Mouse (Mus musculus): Measurements from ENCODE around the gene Rnf144a. TPM values are rescaled to one million over a fixed set of nuclear protein-coding genes. Genes with fewer than 3 reads are reported as not detected.

Gene Rnf144a
- polyA plus RNA-seq, 1 experiment from 2014 or later: 35.1 TPM

DNA sequence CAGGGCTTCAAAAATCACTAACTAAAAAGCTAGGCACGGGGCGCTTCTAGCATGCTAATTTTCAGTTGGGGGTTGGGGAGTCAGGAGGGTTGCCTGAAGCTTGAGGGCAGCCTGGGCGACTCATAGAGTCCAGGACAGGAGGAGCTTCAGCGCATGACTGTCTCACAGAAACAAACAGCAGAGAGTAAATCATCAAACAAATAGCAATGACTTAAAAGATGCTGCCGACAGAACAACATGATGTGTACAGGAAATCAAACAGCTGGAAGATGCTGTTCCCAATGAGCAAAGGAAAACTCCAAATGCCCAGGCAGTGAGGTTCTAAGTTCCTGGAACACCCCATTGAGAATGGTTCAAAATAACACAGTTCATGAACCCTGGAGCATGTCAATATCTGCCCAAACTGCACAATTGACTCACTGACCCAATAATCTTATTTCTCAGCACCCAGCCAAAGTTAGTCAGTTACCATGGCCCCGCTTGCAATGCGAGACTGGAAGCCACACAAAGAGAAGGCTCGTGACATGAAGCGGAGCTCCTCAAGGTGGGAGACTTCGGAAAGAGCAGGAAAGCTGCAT is 54.0 kb downstream of the Rnf144a start:
- Histone ChIP-seq H3K36me3 (ENCODE audit: insufficient read depth, low read length) (0 out of 2 replicates have a peak, but pooled peaks cover 5% of the 10 kb centered on the region), H3K4me3 (ENCODE audit: low read length) (no peak overlapping the region), H3K27me3 (ENCODE audit: insufficient read depth, low read length) (no peaks in the 10 kb centered on the region), H3K4me1 (ENCODE audit: insufficient read depth, low read length) (peaks cover 21% of the 10 kb centered on the region), H3K27ac (ENCODE audit: low read length) (no peak overlapping the region), H3K9me3 (ENCODE audit: low read length) (no peaks in the 10 kb centered on the region), H3K9ac (replicated peaks; ENCODE audit: low read length) (no peak overlapping the region), H3K4me2 (replicated peaks; ENCODE audit: low read depth, low read length) (no peak overlapping the region)
- ATAC-seq (ENCODE audit: low FRiP score, low TSS enrichment): no peak
- WGBS: 57% methylated on average over 10 of the region's 10 CpGs

DNA sequence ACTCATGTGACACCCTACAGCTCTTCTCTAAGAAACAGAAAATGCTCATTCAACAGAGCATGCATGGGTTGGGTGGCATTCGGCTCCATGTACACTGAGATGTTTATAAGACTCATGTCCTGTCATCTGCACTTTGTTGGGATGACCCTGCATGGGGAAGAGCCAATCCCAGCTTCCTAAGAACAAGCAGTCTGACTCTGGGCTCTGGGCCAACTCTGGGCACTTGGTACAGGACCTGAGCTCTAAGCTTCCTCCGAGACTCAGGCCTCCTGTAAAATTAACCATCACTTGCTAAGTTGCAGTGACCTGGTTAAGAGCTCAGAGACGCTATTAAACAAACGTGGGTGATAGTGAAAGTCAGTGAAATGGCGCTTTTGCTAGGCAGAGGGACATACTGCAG is 55.2 kb downstream of the Rnf144a start:
- Histone ChIP-seq H3K4me2 (replicated peaks; ENCODE audit: low read depth, low read length) (no peak overlapping the region), H3K27me3 (ENCODE audit: insufficient read depth, low read length) (no peaks in the 10 kb centered on the region), H3K27ac (ENCODE audit: low read length) (no peak overlapping the region), H3K9ac (replicated peaks; ENCODE audit: low read length) (no peak overlapping the region), H3K4me3 (ENCODE audit: low read length) (no peak overlapping the region), H3K4me1 (ENCODE audit: insufficient read depth, low read length) (peaks cover 21% of the 10 kb centered on the region), H3K9me3 (ENCODE audit: low read length) (no peaks in the 10 kb centered on the region), H3K36me3 (ENCODE audit: insufficient read depth, low read length) (0 out of 2 replicates have a peak, but pooled peaks cover 5% of the 10 kb centered on the region)
- ATAC-seq (ENCODE audit: low FRiP score, low TSS enrichment): no peak
- WGBS: 83% methylated on average over 5 of the region's 5 CpGs

DNA sequence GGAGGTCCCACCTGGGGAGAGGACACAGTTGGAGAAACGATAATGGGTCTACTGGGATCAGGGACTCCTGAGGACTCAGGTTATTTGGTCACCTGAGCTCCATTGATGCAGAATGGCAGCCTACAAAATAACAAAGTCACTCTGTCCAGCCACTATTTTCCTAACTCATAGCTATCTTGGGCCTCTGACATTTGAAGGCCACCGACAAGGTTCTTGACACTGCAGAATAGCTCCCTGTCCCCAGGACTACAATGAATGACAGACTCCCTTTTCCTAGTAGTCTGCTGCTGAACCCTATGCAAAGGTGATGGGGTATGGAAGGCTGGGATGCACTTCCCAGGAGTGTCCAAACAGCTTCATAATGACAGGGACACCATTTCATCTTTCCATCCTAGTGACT is 55.8 kb downstream of the Rnf144a start:
- 0 out of 2 replicates have a peak, but pooled peaks cover 5% of the 10 kb centered on the region for H3K36me3 ChIP-seq (ENCODE audit: insufficient read depth, low read length)
- no peak overlapping the region for H3K4me3 ChIP-seq (ENCODE audit: low read length)
- H3K4me1 ChIP-seq (ENCODE audit: insufficient read depth, low read length): peaks cover 21% of the 10 kb centered on the region
- no peaks in the 10 kb centered on the region for H3K27me3 ChIP-seq (ENCODE audit: insufficient read depth, low read length)
- H3K27ac ChIP-seq (ENCODE audit: low read length): no peak overlapping the region
- ATAC-seq (ENCODE audit: low FRiP score, low TSS enrichment): no peak
- H3K9ac ChIP-seq (replicated peaks; ENCODE audit: low read length): no peak overlapping the region
- WGBS: 96% methylated on average over 2 of the region's 2 CpGs
- H3K4me2 ChIP-seq (replicated peaks; ENCODE audit: low read depth, low read length): no peak overlapping the region
- no peaks in the 10 kb centered on the region for H3K9me3 ChIP-seq (ENCODE audit: low read length)

DNA sequence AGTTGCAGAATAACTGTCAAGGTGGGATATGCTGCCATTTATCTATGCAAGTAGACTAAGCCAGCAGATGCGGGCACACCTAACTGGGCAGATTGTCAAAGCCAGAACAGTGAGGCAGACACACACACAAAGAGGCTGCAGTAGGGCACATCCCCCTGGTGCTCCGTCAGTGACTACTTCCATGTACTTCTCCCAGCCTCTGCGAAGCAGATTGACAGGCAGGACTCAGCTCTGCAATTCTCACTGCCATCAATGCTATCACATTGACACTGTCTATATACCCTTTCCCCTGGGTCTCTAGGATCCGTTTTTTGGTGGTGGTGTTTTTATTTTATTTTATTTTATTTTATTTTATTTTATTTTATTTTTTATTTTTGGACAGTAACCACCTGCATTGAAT is 57.8 kb downstream of the Rnf144a start:
- H3K4me3 ChIP-seq (ENCODE audit: low read length): no peak overlapping the region
- no peaks in the 10 kb centered on the region for H3K27me3 ChIP-seq (ENCODE audit: insufficient read depth, low read length)
- H3K27ac ChIP-seq (ENCODE audit: low read length): no peak overlapping the region

DNA sequence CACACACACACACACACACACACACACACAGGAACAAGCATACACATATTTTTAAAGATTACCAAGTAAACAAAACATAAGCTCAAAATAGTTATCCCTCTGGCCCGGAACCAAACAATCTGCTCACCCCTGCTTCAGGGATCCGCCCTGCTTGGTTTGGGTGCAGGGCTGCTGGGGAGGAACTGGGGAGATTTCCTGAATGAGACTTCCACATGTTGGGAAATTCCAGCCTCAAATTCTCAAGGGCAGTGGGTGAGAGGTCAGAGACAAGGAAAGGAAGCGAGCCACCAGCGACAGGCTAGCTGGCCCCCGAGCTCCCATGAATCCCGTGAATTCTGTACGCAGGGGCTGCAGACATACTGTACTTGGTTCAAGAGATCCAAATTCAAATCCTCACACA is 58.9 kb downstream of the Rnf144a start:
- peaks cover 8% of the 10 kb centered on the region; the same call in 1 of the 2 replicates for H3K36me3 ChIP-seq (ENCODE audit: insufficient read depth, low read length)
- H3K4me2 ChIP-seq (replicated peaks; ENCODE audit: low read depth, low read length): no peak overlapping the region
- ATAC-seq (ENCODE audit: low FRiP score, low TSS enrichment): 0 out of 2 replicates have a peak, but pooled peaks have one; percentile 40
- H3K27ac ChIP-seq (ENCODE audit: low read length): 0 out of 2 replicates have a peak overlapping the region, but pooled peaks have one; percentile 5
- peaks cover 16% of the 10 kb centered on the region for H3K4me1 ChIP-seq (ENCODE audit: insufficient read depth, low read length)
- H3K9me3 ChIP-seq (ENCODE audit: low read length): no peaks in the 10 kb centered on the region
- WGBS: 43% methylated on average over 7 of the region's 7 CpGs
- no peaks in the 10 kb centered on the region for H3K27me3 ChIP-seq (ENCODE audit: insufficient read depth, low read length)
- no peak overlapping the region for H3K4me3 ChIP-seq (ENCODE audit: low read length)
- no peak overlapping the region for H3K9ac ChIP-seq (replicated peaks; ENCODE audit: low read length)

More for the DNA sequence above, 57.8 kb downstream of the Rnf144a start:
- Histone ChIP-seq H3K9ac (replicated peaks; ENCODE audit: low read length) (no peak overlapping the region), H3K4me2 (replicated peaks; ENCODE audit: low read depth, low read length) (no peak overlapping the region), H3K36me3 (ENCODE audit: insufficient read depth, low read length) (peaks cover 8% of the 10 kb centered on the region; the same call in 1 of the 2 replicates), H3K4me1 (ENCODE audit: insufficient read depth, low read length) (peaks cover 21% of the 10 kb centered on the region), H3K9me3 (ENCODE audit: low read length) (no peaks in the 10 kb centered on the region)
- ATAC-seq (ENCODE audit: low FRiP score, low TSS enrichment): no peak
- 89% methylated on average over 4 of the region's 4 CpGs for WGBS

DNA sequence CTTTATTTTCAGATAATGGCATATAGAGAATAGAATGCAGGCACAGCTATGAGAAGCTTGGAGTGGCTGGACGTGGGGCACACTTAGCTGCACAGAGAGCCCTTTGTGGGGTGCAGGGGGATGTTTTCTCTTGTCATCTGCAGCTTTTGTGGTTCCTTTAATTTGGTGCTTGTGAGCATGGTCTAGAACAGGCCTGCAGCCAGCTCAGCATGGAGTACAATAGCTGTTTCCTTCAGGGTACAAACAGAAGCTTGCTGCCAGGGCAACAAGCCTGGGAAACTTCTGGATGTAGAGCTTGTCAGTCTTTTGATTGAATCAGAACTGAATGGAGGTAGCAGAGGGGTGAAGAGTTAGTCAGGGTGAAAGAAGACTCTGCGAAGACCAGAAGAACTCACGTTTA is 63.7 kb downstream of the Rnf144a start:
- Histone ChIP-seq H3K36me3 (ENCODE audit: insufficient read depth, low read length) (peaks cover 3% of the 10 kb centered on the region; the same call in 1 of the 2 replicates), H3K4me1 (ENCODE audit: insufficient read depth, low read length) (peaks cover 6% of the 10 kb centered on the region), H3K9me3 (ENCODE audit: low read length) (no peaks in the 10 kb centered on the region), H3K27me3 (ENCODE audit: insufficient read depth, low read length) (no peaks in the 10 kb centered on the region), H3K4me3 (ENCODE audit: low read length) (no peak overlapping the region), H3K4me2 (replicated peaks; ENCODE audit: low read depth, low read length) (no peak overlapping the region), H3K9ac (replicated peaks; ENCODE audit: low read length) (no peak overlapping the region), H3K27ac (ENCODE audit: low read length) (no peak overlapping the region)
- ATAC-seq (ENCODE audit: low FRiP score, low TSS enrichment): no peak
- 65% methylated on average over 3 of the region's 3 CpGs for WGBS

DNA sequence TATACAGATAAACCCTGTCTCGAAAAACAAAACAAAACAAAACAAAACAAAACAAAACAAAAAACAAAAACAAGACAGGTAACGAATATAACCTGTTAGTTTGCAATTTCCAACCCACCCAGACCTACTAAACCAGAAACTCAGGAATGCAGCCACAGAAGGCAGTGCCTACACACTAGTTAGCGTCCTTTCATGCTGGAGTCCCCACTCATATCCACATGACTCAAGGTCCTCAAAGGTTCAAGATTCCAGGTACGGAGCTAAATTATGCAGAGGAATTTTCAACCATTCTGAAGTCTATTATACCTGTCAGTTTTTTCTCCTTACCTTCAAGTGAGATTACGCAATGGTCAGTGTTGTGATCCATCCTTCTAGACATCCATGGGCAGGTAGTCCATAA is 70.6 kb downstream of the Rnf144a start:
- WGBS: 87% methylated on average over 5 of the region's 5 CpGs
- Histone ChIP-seq H3K4me1 (ENCODE audit: insufficient read depth, low read length) (peaks cover 4% of the 10 kb centered on the region; the same call in 1 of the 2 replicates), H3K27me3 (ENCODE audit: insufficient read depth, low read length) (no peaks in the 10 kb centered on the region), H3K4me3 (ENCODE audit: low read length) (no peak overlapping the region), H3K9me3 (ENCODE audit: low read length) (no peaks in the 10 kb centered on the region), H3K9ac (replicated peaks; ENCODE audit: low read length) (no peak overlapping the region), H3K36me3 (ENCODE audit: insufficient read depth, low read length) (no peaks in the 10 kb centered on the region), H3K4me2 (replicated peaks; ENCODE audit: low read depth, low read length) (no peak overlapping the region), H3K27ac (ENCODE audit: low read length) (no peak overlapping the region)
- ATAC-seq (ENCODE audit: low FRiP score, low TSS enrichment): no peak

DNA sequence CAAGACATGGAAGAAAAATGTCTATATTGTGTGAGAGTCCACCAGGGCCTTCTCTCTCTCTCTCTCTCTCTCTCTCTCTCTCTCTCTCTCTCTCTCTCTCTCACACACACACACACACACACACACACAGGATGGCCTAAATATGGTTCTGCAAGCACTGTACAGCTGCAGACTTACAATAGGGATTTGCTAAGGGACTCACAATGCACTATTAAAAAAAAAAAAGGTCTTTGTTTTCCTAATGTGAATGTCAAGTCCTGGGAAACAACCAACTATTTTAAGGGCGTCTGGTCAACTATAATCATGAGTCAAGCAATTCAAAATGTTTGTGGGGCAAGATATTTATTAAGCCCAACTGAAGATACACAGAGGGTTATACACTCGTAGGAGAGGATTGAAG is 71.9 kb downstream of the Rnf144a start:
- Histone ChIP-seq H3K9me3 (ENCODE audit: low read length) (no peaks in the 10 kb centered on the region), H3K27me3 (ENCODE audit: insufficient read depth, low read length) (no peaks in the 10 kb centered on the region), H3K4me3 (ENCODE audit: low read length) (no peak overlapping the region), H3K36me3 (ENCODE audit: insufficient read depth, low read length) (no peaks in the 10 kb centered on the region; the same call in 1 of the 2 replicates), H3K9ac (replicated peaks; ENCODE audit: low read length) (no peak overlapping the region), H3K4me2 (replicated peaks; ENCODE audit: low read depth, low read length) (no peak overlapping the region), H3K4me1 (ENCODE audit: insufficient read depth, low read length) (peaks cover 4% of the 10 kb centered on the region; the same call in 1 of the 2 replicates), H3K27ac (ENCODE audit: low read length) (no peak overlapping the region)
- 80% methylated on average over 2 of the region's 2 CpGs for WGBS
- no peak for ATAC-seq (ENCODE audit: low FRiP score, low TSS enrichment)

DNA sequence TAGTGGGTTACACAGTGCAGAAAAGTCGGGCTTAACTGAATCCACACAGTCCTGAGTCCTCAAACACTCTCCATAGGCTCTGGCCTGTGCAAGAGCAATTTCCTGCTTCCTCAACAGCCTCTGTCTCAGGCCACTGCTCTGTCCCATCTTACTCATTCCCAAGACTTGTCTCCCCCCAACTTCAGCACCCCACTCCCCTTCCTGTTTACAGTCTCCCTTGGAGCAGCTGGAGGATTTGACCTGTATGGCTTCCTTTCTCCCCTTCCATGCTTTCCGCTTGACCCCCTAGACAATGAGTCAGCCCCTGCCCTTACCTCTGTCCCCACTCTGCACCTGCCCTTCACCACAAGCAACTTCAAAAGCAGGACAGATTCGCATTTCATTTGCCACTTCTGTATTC is 72.4 kb downstream of the Rnf144a start:
- peak overlapping the region; percentile 56; the same call in 1 of the 2 replicates for H3K27ac ChIP-seq (ENCODE audit: low read length)
- H3K27me3 ChIP-seq (ENCODE audit: insufficient read depth, low read length): no peaks in the 10 kb centered on the region
- H3K36me3 ChIP-seq (ENCODE audit: insufficient read depth, low read length): no peaks in the 10 kb centered on the region; the same call in 1 of the 2 replicates
- 52% methylated on average over 3 of the region's 3 CpGs for WGBS
- H3K4me3 ChIP-seq (ENCODE audit: low read length): no peak overlapping the region
- ATAC-seq (ENCODE audit: low FRiP score, low TSS enrichment): peak; percentile 73
- no peak overlapping the region for H3K9ac ChIP-seq (replicated peaks; ENCODE audit: low read length)
- H3K4me2 ChIP-seq (replicated peaks; ENCODE audit: low read depth, low read length): no peak overlapping the region
- peaks cover 4% of the 10 kb centered on the region; the same call in 1 of the 2 replicates for H3K4me1 ChIP-seq (ENCODE audit: insufficient read depth, low read length)
- no peaks in the 10 kb centered on the region for H3K9me3 ChIP-seq (ENCODE audit: low read length)

DNA sequence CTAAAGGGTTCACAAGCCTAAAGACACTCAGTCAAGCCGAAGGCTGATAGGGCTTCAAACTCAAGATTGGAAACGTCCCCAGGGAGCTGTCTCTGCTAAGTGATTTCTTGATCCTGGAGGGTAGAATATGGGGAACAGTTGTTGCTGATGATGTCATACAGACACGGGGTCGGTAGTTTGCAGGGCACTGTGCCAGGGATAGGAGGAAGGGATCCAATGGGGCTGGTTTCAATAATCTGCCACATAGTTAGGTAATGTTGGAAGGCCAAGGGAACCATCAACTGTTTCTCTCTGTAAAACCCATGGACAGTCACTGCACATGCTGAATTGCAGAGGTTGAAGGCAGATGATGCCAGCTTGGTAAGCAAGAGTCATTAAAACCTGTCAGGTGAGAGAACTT is 73.0 kb downstream of the Rnf144a start:
- Histone ChIP-seq H3K4me2 (replicated peaks; ENCODE audit: low read depth, low read length) (no peak overlapping the region), H3K27ac (ENCODE audit: low read length) (peak overlapping the region; percentile 56; the same call in 1 of the 2 replicates), H3K27me3 (ENCODE audit: insufficient read depth, low read length) (no peaks in the 10 kb centered on the region), H3K9ac (replicated peaks; ENCODE audit: low read length) (no peak overlapping the region), H3K9me3 (ENCODE audit: low read length) (no peaks in the 10 kb centered on the region), H3K4me1 (ENCODE audit: insufficient read depth, low read length) (peaks cover 4% of the 10 kb centered on the region; the same call in 1 of the 2 replicates), H3K36me3 (ENCODE audit: insufficient read depth, low read length) (peaks cover 3% of the 10 kb centered on the region), H3K4me3 (ENCODE audit: low read length) (no peak overlapping the region)
- ATAC-seq (ENCODE audit: low FRiP score, low TSS enrichment): no peak
- WGBS: 67% methylated on average over 4 of the region's 4 CpGs

All from kidney, embryonic 16.5 days (tissue).